Mouse (Mus musculus) c-Kit-positive CD71-positive TER-119-positive erythroid progenitor cells, embryonic 14.5 days (primary cell): ENCODE measurements around the gene Nfatc2.

ENCODE experiments used
- DNase-seq: peaks from one replicate; pipeline ENCODE4 v3.0.0-alpha.2; 2013; ENCODE audit warnings: low spot score

Gene Nfatc2

GRCm38 (mm10) chr2:168489953-168490352, 111.5 kb downstream of the Nfatc2 start:
- DNase-seq, result no peak

GRCm38 (mm10) chr2:168488158-168488925, 113.1 kb downstream of the Nfatc2 start:
- no peak for DNase-seq

- DNase-seq, result no peak
These were observed 120.3 kb downstream of the Nfatc2 start for GRCm38 (mm10) chr2:168481121-168481520.

GRCm38 (mm10) chr2:168480692-168481091, 120.8 kb downstream of the Nfatc2 start:
- no peak for DNase-seq

GRCm38 (mm10) chr2:168479930-168480329, 121.5 kb downstream of the Nfatc2 start:
- DNase-seq, result no peak

- DNase-seq, result no peak
These were observed 123.0 kb downstream of the Nfatc2 start for GRCm38 (mm10) chr2:168478431-168478830.

GRCm38 (mm10) chr2:168473496-168473895, 128.0 kb downstream of the Nfatc2 start:
- no peak for DNase-seq

- DNase-seq, result peak; percentile 13
These were observed 128.6 kb downstream of the Nfatc2 start for GRCm38 (mm10) chr2:168472899-168473298.

- DNase-seq, result no peak
These were observed 132.4 kb downstream of the Nfatc2 start for GRCm38 (mm10) chr2:168469032-168469431.

GRCm38 (mm10) chr2:168467166-168467565, 134.3 kb downstream of the Nfatc2 start:
- DNase-seq, result no peak

GRCm38 (mm10) chr2:168466066-168466465, 135.4 kb downstream of the Nfatc2 start:
- no peak for DNase-seq

- DNase-seq, result no peak
These were observed 135.8 kb downstream of the Nfatc2 start for GRCm38 (mm10) chr2:168465646-168466045.

GRCm38 (mm10) chr2:168461865-168462264, 139.6 kb downstream of the Nfatc2 start:
- no peak for DNase-seq

GRCm38 (mm10) chr2:168459627-168460026, 141.8 kb downstream of the Nfatc2 start:
- DNase-seq, result no peak

- no peak for DNase-seq
These were observed 142.9 kb downstream of the Nfatc2 start for GRCm38 (mm10) chr2:168458583-168458982.

- no peak for DNase-seq
These were observed 149.4 kb downstream of the Nfatc2 start for GRCm38 (mm10) chr2:168451714-168452708.

GRCm38 (mm10) chr2:168450977-168451376, 150.5 kb downstream of the Nfatc2 start:
- peak; percentile 29 for DNase-seq

- DNase-seq, result no peak
These were observed 153.4 kb downstream of the Nfatc2 start for GRCm38 (mm10) chr2:168448054-168448453.

GRCm38 (mm10) chr2:168447601-168448000, 153.9 kb downstream of the Nfatc2 start:
- DNase-seq, result no peak

- DNase-seq, result peak; percentile 32
These were observed 156.1 kb downstream of the Nfatc2 start for GRCm38 (mm10) chr2:168445211-168445810.

- DNase-seq, result no peak
These were observed 157.3 kb downstream of the Nfatc2 start for GRCm38 (mm10) chr2:168444126-168444525.

GRCm38 (mm10) chr2:168441494-168441893, 160.0 kb downstream of the Nfatc2 start:
- no peak for DNase-seq
